Mouse (Mus musculus): ENCODE results near the gene Atp6v0b. TPM values are rescaled to one million over a fixed set of nuclear protein-coding genes. Genes with fewer than 3 reads are reported as not detected.

Gene Atp6v0b
- total RNA-seq, 2 experiments from 2014 or later, result 97.8 to 253 TPM

DNA sequence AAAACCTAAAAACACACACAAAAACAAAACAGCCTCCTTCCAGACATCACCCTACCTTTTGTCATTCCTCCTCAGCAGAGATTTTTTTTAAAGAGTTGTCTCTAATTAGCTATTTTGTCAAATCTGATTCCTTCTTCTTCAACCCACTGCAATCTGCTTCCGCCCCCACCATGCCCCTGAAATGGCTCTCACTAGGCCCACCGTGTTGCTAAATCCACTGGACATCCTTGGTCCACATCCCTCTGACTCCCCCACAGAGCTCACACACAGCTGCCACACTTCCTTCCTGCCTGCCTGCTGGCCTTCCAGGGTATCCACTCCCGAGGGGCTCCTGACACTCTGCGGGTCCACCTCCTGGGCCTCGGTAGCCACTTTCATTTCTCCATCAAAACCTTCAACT, 8.4 kb downstream of the Atp6v0b start:
- ATAC-seq (replicated peaks; ENCODE audit: poor library complexity, severe bottlenecking), result no peak

DNA sequence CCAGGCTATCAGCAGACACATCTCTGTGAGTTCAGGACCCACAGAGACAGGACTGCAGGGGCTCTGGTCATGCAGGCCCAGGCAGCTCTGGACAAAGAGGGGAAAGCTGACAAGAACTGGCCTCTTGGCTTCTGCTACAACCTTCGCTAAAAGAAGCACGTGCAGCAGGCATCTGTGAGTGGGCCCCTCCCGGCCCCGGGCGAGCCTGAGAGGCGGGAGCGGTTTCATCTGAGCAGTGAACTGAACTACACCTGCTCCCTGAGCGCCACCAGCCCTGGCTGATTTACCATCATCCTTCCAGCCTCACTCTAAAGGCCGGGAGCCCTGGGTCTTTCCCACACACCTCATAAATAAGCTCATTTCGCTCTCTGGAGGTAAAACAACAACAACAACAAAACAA, 8.8 kb downstream of the Atp6v0b start:
- no peak for ATAC-seq (replicated peaks; ENCODE audit: poor library complexity, severe bottlenecking)

DNA sequence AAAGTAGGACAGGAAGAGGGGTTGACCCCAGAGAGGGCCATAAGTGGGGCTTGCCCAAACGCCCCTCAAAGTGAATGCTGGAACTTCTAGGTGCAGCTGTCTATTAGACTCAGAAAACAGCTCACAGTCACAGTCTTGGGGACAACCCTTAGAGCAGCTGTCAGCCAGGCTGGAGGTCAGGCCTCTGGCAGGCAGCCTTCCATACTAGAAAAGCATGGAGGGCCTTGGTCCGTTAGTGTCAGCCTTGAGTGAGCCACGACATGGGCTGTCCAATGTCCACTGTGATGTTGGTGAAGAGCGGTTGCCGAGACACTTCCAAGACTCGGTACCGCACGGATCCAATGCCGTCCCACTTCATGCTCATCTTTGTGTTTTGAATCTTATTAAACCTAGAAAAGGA, 13.5 kb downstream of the Atp6v0b start:
- no peak for ATAC-seq (replicated peaks; ENCODE audit: poor library complexity, severe bottlenecking)

DNA sequence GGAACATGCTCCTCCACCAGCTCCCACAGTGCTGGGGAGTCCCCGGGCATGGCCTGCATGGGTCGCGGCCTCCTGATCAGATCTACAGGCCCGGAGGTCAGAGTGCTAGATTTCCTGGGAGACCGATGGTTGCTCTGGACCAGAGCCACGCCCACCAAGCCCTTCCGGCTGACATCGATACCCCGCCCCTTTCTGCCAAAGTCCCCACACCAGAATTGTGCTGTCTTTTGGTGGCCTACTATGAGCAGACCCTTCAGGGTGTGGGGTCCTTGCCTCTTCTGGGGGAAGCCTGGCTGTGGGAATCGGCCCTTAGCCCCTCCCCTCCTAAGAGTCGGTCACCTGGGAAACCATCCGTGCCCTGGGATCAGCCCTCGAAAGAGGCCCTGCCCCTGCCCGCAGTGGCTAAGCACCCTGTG, 14.7 kb downstream of the Atp6v0b start, which contains the start of gene Ccdc24:
Gene Ccdc24, minus strand, starts transcription at position 87 of the 416 bp plus-strand sequence.
- peak; percentile 38; the same call in 1 of the 2 replicates for ATAC-seq (replicated peaks; ENCODE audit: poor library complexity, severe bottlenecking)

DNA sequence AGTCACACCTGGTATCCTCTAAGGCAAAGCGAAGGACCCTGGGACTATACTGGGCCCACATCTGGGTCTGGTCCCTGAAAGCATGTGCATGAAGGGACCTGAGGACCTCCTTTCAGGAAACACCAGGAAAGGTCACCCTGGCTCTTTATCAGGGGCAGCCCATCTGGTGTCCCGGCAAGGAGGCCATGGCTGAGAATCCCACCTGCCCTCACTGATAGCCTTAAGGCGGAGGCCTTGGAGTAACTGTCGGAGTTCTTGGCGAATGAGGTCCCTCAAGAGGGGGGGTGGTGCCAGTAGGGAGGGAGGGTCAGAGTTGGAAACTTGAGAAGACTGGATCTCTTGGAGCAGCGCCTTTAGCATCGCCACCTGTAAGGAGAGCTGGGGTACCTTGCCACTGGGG, 15.3 kb downstream of the Atp6v0b start:
- ATAC-seq (replicated peaks; ENCODE audit: poor library complexity, severe bottlenecking), result no peak

DNA sequence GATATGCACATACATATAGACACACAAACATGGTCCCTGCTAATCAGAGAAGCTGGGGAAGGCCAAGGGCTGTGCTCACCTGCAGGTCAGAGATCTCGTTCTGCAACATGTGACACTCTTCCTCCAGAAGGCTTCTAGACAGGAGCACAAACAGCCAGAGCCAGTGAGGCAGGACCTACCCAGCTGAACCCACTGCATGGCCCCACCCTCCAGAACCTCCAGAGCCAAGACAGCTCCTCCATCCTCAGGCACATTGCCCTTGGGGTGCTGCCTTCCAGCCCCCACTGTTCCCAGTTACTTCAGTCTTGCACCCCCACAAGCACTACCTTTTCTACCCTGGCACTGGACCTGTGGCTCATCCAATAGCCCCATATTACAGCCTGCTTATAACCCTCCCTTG, 16.7 kb downstream of the Atp6v0b start:
- ATAC-seq (replicated peaks; ENCODE audit: poor library complexity, severe bottlenecking), result no peak

DNA sequence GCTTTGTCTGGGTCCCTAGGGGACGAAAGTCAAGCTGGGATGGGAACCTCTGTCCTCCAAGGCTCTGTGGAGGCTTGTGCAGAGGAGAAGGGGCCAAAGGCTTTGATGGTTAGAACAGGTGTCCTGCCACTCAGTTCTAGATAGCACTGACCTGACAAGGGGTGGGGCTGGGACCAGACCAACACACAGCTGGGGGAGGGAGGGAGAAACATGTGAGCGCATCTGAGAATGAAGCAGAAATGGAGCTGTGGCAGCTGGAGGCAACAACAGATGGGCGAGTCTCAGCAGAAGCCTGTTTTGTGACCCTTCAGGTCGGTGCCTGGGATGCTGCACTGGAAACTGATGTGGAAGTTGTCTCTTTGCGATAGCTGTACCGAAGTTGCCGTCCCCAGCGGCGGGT, 17.8 kb downstream of the Atp6v0b start:
- no peak for ATAC-seq (replicated peaks; ENCODE audit: poor library complexity, severe bottlenecking)

DNA sequence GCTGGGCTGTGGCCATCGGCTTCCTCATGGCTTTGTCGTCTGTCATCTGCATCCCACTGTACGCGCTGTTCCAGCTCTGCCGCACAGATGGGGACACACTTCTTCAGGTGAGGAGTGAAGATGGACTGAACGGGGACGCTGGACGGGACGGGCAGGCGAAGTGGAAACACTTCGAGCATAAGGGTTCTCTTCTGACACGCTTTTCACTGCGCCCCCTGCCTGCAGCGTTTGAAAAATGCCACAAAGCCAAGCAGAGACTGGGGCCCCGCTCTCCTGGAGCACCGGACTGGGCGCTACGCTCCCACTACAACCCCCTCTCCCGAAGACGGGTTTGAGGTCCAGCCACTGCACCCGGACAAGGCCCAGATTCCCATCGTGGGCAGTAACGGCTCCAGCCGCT, 19.3 kb downstream of the Atp6v0b start:
- peak; percentile 52 for ATAC-seq (replicated peaks; ENCODE audit: poor library complexity, severe bottlenecking)

DNA sequence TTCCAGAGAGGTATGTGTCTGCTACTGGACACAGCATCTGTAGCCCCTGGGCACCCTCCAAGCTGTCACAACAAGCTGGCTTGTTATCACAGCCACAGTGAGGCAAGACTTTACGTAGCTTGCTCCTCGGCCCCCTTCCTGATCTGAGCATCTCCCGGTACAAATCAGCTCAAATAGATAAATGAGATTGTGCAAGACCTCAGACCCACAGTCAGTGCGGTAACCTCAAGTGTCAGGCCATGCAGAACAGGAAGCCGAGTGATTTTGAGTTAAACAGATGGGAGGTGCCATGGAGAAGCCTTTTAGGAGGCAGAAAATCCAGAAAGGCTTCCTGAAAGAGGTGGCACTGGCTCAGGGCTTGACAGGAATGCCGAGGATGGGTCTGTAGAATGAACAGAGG, 20.1 kb downstream of the Atp6v0b start:
- peak; percentile 69 for ATAC-seq (replicated peaks; ENCODE audit: poor library complexity, severe bottlenecking)

DNA sequence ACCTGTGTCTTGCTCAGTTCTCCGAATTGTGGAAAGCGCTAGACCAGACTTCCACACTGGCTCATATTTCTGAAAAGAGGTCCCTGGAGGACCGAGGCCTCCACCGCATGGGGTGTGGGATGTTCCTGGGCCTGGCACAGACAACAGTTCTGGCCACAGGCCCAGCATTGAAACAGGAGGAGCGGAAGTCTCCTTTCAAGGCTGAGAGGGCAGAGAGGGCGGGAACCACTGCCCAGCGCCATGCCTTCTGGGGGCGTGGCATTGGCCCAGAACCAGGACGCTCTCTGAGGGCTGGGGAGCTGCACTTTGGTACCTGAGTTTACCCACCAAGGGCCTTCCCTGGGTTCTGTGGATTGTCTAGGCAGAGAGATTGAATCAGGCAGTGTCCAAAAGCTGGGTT, 21.1 kb downstream of the Atp6v0b start:
- peak; percentile 48 for ATAC-seq (replicated peaks; ENCODE audit: poor library complexity, severe bottlenecking)

DNA sequence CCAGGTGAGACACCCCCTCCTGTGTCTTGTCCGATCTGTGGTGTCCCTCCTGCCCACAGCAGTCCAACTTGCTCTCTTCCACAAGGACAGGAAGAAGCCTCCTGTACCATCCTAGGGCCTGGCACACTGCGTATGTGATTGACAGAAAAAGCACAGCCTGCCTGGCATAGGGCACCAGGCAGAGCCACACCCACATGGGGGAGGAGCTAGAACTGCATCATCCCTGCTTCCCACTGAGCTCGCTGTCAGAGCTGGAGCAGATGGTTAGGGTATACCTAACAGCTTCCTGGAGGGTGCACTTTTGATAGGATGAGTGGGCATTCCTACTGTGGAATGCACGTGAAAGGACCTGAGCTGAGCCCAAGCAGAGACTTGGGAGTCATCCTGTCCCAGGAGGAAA, 24.3 kb downstream of the Atp6v0b start:
- peak; percentile 45 for ATAC-seq (replicated peaks; ENCODE audit: poor library complexity, severe bottlenecking)

DNA sequence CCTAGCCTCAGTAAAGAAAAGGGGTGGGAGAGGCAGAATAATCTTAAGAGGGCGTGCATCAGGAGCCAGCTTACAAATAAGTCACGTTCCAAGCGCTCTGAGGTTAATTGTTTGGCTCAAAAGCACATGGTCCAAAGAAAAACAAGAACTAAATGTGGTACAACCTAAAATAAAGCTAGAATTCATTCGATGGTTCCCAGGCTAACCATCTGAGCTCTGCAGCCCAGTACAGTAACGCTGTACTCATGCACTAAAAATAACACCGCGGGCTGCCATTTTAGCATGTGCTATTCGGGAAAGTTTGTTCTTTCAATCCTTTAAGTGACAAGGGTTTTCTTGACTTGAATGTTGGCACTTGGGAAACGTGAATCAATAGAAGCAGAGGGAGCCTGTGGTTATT, 26.6 kb downstream of the Atp6v0b start:
- ATAC-seq (replicated peaks; ENCODE audit: poor library complexity, severe bottlenecking), result no peak

DNA sequence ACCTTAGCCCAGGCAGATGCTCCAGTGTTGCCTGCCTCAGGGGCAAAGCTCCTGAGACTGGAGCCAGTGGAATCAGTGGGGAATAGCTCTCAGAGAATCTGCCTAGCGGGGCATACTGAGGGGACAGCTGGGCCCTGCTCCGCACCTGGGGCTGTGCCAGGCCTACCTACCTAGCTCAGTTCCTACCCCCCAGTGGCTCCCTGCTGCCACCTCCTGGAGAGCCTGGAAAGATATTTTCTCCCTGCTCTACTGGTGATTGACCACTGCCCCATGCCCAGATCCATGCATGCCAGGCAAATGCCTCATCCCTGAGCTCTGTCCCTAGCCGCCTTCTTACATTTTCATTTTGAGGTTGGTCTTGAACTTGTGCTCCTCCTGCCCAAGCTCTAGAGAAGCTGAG, 28.3 kb downstream of the Atp6v0b start:
- peak; percentile 51 for ATAC-seq (replicated peaks; ENCODE audit: poor library complexity, severe bottlenecking)

DNA sequence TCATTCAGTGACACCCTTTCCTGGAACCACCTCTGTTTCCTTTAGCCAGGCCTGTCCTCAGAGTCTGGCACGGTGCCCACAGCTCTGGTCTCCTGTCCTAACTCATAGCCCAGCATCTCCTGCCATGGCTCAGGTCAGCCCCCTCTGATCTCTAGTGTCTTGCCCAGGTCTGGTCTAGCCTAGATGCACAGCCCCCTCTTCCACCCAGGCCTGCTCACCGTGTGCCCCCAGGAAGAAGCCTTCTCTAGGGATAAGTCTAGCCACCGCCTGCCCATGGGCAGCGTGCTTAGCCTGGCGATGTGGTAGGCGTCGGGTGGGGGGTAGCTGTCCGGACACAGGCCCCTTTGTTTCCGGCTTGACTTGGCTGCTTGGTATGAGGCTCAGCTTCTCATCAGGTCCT, 32.0 kb downstream of the Atp6v0b start:
- ATAC-seq (replicated peaks; ENCODE audit: poor library complexity, severe bottlenecking), result no peak

DNA sequence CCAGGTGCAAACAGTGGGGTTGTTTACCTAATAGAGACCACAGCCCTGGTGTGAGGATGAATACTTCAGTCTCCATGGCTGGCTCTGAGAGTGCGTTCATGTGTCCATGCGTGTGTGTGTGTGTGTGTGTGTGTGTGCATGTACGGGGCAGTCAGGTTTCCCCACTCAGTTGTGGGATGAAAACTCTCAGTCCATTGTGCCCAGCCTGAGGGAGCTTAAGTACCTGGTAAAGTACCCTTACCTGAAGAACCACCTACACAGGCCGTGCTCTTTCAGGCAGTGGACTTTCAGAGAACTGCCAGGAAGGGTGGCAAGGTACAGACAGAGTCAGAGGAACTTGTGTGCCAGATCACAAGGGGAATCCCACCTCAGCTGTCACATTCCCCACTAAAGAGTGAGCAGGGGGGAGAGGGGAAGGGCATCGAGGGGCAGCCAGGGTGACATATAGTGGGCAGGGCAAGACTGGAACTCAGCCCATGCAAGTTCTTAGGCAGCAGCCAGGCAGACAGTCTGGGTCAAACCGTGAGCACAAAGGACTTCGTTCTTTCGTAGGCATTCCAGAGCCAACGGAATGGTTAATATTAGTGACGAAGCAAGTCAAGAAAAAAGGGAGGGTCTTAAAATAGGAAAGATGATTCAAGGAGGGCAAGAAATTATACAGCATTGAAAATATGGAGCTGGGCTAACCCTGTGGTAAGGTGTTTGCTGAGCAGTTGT, 34.8 kb downstream of the Atp6v0b start:
- no peak for ATAC-seq (replicated peaks; ENCODE audit: poor library complexity, severe bottlenecking)

DNA sequence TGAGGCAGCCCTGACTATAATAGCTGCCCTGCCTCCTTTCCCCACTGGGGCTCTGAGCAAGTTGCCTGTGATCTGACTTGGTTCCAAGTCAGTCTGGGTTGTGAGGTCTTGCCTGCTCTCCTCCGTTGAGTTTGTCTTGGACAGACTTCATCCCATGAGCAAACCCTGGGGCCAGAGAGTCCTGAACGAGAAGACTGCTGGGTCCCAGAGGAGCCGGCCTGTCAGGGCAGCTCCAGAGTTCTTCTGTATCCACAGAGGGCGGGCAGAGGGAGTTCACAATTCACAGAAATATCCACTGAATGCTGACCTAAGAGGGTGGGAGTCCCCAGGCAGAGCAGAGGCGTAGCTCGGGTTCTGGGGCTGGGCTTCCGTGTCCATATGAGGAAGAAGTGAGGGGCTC, 36.3 kb downstream of the Atp6v0b start:
- ATAC-seq (replicated peaks; ENCODE audit: poor library complexity, severe bottlenecking), result no peak

DNA sequence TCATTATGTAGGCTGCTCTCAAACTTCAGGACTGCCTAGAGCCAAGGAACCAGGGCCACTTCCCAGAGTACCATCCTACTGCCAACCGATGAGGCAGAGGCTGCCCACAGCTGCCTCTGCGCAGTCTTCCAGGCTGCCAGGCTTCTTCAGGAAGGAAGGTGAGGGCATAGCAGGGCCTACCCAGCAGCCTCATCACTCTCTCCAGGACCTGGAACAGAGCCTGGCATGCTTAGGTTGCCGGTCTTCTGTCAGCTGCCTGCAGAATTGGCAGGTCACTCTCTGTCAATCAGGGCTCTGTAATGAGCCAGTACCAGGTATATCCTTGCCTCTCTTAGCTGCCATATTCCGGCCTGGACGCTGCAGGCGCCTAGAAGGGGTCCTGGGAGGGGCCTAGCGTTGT, 37.0 kb downstream of the Atp6v0b start:
- no peak for ATAC-seq (replicated peaks; ENCODE audit: poor library complexity, severe bottlenecking)

DNA sequence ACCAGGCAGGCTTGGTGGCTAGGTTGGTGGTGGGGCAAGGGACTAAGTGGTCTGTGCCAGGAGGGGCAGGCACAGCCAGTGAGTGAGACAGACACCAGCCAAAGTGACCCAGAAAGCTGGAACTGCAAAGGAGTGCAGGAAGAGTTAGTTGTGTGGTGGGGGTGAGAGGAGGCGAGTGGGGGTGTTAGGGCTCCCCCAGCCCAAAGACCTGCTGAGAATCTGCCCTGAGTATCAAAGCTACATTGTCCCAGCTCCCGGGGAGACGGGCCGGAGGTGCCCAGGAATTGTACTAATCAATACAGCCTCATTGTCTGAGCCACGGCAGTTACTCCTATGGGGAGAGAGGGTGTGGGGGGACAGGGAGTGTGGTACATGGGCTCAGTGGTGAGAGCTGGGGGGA, 37.6 kb downstream of the Atp6v0b start:
- ATAC-seq (replicated peaks; ENCODE audit: poor library complexity, severe bottlenecking), result no peak

DNA sequence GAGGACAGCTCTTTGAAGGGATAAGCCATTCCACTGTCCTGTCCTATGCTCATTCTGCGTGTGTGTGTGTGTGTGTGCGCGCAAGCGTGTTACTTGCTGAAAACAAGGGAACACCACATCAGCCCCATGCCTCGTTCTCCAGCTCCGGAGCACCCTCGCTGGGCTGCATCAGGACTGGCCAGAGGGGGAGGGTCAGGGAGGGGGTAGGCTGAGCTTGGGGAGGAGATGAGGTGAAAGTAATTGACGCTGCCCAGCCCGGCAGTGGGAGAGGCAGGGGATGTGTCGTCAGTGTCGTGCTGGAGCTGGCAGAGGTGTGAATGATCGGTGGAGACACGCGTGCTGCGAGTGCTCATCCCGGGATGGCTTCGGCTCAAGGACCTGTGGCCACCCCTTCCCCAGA, 38.1 kb downstream of the Atp6v0b start:
- ATAC-seq (replicated peaks; ENCODE audit: poor library complexity, severe bottlenecking), result no peak

DNA sequence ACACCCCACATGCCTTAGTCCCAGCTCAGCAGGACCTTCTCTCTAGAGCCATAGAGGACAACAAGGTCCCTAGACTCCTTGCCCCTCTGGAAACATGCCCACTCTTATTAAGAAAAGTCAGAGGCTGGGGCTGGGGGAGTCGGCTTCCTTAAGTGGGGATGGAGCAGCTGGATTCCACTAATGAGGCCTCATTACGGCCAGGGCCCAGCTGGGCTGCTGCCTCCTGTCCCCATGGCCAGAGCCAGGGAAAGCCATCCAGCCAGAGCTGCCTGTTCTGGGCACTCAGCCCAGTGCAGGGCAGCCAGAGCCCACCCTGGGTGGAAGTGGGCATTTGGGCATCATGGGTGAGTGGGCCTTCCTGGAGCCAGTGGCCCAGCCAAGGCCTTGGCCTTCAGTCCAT, 40.1 kb downstream of the Atp6v0b start:
- ATAC-seq (replicated peaks; ENCODE audit: poor library complexity, severe bottlenecking), result no peak

DNA sequence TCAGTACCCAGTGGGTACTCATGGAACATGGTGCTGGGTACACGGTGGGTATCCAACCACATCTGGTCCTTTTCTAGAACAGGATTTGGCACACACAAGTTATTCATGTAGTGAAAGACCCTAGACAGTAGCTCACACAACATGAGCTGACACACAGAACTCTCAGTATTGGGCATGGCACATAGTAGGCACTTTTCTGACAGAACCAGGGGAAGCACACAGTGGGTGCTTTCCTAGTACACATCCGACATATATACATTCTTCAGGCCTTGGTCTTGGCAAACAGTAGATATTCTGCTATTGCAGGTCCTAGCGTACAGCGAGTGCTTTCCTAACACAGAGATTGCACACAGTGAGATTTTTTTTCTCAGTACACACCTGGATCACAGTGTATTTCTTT, 40.9 kb downstream of the Atp6v0b start:
- ATAC-seq (replicated peaks; ENCODE audit: poor library complexity, severe bottlenecking), result no peak

DNA sequence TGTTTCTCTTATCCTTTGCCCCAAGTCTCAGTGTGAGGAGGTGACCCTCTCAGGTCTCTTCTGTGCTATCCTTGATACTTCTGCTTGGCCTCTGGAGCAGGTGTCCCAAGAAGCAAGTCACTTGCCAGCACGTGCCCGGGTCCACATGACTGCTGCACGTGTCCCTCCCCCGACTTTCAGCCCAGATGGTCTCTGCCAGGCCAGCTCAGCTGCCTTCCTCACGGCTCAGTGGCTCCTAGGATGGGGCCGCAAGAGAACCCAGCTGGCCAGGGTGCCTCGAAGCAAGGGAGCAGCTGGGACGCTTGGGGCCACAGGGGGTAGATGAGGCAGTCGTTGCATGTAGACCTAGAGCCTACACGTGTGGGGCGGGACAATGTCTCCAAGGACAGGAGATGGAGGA, 41.8 kb downstream of the Atp6v0b start:
- no peak for ATAC-seq (replicated peaks; ENCODE audit: poor library complexity, severe bottlenecking)

DNA sequence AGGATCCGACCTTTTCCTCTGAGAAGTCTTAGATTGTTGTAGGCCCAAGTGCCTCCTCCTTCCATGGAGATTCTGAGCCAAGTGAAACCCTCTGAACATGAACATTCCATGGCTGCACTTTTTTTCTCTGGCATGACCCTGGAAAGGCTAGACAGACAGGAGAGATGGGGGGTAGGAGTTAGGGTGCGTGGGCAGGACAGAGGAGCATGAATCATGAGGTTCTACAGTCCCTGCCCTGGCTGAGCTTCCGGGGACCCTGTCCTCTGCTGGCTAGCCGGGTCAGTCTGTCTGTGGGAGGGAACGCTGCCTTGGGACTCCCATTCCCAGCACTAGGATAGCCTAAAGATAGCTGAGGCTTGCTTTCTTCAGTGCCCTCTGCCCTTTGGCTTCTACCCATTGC, 42.7 kb downstream of the Atp6v0b start:
- ATAC-seq (replicated peaks; ENCODE audit: poor library complexity, severe bottlenecking), result no peak

All from granulocyte monocyte progenitor cell, adult 5-6 weeks (primary cell).